Mouse (Mus musculus) embryonic fibroblast, embryonic 13.5 days (primary cell): ENCODE measurements around the gene Fam25c. TPM values are rescaled to one million over a fixed set of nuclear protein-coding genes. Genes with fewer than 3 reads are reported as not detected.

ENCODE experiments used
- H3K27ac ChIP-seq: 2 replicates; pipeline ENCODE4 v1.5.1; 2012; ENCODE audit warnings: low read length, control low read depth, inconsistent platforms; ENCODE audit not compliant: insufficient read depth
- H3K4me1 ChIP-seq: 2 replicates; pipeline ENCODE4 v1.6.1; 2011; ENCODE audit warnings: low read length; ENCODE audit not compliant: control insufficient read depth, insufficient read depth
- H3K4me3 ChIP-seq: 2 replicates; pipeline ENCODE4 v1.5.1; 2011; ENCODE audit warnings: mild to moderate bottlenecking, control low read depth, low read length; ENCODE audit not compliant: insufficient read depth
- CTCF ChIP-seq: IDR thresholded peaks from 2 replicates; pipeline ENCODE4 v1.5.1; 2011; ENCODE audit warnings: mild to moderate bottlenecking, control low read depth, low read length, moderate library complexity, borderline replicate concordance; ENCODE audit not compliant: insufficient read depth
- POLR2A ChIP-seq: IDR thresholded peaks from 2 replicates; pipeline ENCODE4 v1.6.1; 2011; ENCODE audit warnings: low read depth, mild to moderate bottlenecking, control low read depth, low read length, moderate library complexity
- polyA plus RNA-seq: library from polyadenylated mRNA; stranded (reverse); fragments of >200 nt; gene quantifications from 2 replicates; pipeline ENCODE4 v1.2.4, GENCODE M21; 2011; ENCODE audit warnings: low read depth; ENCODE audit not compliant: missing spikeins, insufficient read length

The Fam25c gene
- not detected in 2 replicates for polyA plus RNA-seq

GRCm38 (mm10) chr14:34355301-34355700, at the start of gene Fam25c:
TSS of gene Fam25c (minus strand) at chr14:34355433.
- Histone ChIP-seq H3K4me3 (no peak within 1 kb of the TSS), H3K27ac (no peak within 1 kb of the TSS), H3K4me1 (peaks cover 4% of the 10 kb centered on the region; the same call in 1 of the 2 replicates)
- TF ChIP-seq CTCF: no peak
- no peak for TF ChIP-seq POLR2A

DNA sequence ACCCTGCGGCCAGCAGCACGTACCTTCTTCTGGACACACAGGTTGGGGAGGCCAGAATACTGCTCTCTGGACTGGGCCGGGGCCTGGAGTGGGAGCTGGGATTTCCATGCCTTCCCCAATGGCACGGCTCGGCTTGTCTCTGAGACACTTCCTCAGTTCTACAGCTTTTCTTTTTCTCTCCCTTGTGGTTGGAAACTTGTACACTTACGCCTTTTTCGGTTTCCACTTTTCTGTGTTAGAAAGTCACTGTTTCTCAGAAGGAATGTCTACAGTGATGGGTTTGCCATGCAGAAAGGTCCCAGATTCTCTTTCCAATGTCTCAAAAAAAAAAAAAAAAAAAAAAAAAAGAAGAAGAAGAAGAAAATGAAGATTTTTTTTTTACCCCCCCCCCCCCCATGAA, 48.2 kb upstream of the Fam25c start:
- H3K4me3 ChIP-seq: no peak overlapping the region
- H3K27ac ChIP-seq: no peak overlapping the region
- TF ChIP-seq CTCF (no peak), POLR2A (no peak)
- no peaks in the 10 kb centered on the region for H3K4me1 ChIP-seq

DNA sequence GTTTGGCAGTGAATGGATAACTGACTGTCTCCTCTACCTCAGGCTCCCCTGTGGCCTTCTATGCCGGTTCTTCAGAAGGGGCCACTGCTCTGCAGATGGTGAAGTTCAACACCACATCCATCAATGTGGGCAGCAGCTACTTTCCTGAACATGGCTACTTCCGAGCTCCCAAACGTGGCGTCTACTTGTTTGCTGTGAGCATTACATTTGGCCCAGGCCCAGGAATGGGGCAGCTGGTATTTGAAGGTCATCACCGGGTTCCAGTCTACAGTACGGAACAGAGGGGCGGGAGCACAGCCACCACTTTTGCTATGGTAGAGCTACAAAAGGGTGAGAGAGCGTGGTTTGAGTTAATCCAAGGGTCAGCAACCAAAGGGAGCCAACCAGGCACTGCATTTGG, 47.6 kb upstream of the Fam25c start:
- Histone ChIP-seq H3K4me1 (no peaks in the 10 kb centered on the region), H3K27ac (no peak overlapping the region), H3K4me3 (no peak overlapping the region)
- TF ChIP-seq POLR2A: no peak
- TF ChIP-seq CTCF: no peak

- Histone ChIP-seq H3K27ac (no peak overlapping the region), H3K4me3 (no peak overlapping the region), H3K4me1 (no peaks in the 10 kb centered on the region)
- TF ChIP-seq POLR2A: no peak
- TF ChIP-seq CTCF: peak; percentile 93
Observed at GRCm38 (mm10) chr14:34401135-34401534, 45.9 kb upstream of the Fam25c start.

- no peak overlapping the region for H3K27ac ChIP-seq
- H3K4me1 ChIP-seq: no peaks in the 10 kb centered on the region
- H3K4me3 ChIP-seq: no peak overlapping the region
- no peak for TF ChIP-seq CTCF
- no peak for TF ChIP-seq POLR2A
Observed at GRCm38 (mm10) chr14:34400021-34400420, 44.8 kb upstream of the Fam25c start.

GRCm38 (mm10) chr14:34399301-34399700, 44.1 kb upstream of the Fam25c start:
- Histone ChIP-seq H3K27ac (no peak overlapping the region), H3K4me3 (no peak overlapping the region), H3K4me1 (no peaks in the 10 kb centered on the region)
- no peak for TF ChIP-seq POLR2A
- TF ChIP-seq CTCF: no peak

DNA sequence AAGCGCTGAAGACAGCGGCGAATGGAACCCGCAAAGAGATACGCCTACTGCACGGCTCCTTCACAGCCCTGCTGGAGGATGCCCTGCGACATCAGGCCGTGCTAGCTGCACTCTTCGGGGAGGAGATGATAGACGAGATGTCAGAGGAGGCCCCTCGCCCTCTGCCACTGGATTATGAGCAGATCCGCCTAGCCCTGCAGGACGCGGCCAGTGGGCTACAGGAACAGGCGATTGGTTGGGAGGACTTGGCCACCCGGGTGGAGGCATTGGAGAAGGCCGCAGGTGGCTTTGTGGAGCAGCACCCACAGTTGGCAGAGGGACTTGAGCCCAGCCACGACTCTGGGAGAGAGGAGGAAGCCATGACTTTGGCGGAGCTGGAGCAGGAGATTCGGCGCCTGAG, 43.7 kb upstream of the Fam25c start:
- no peak for TF ChIP-seq POLR2A
- TF ChIP-seq CTCF: no peak
- Histone ChIP-seq H3K4me1 (no peaks in the 10 kb centered on the region), H3K27ac (no peak overlapping the region), H3K4me3 (no peak overlapping the region)

- no peaks in the 10 kb centered on the region for H3K4me1 ChIP-seq
- H3K27ac ChIP-seq: no peak overlapping the region
- H3K4me3 ChIP-seq: no peak overlapping the region
- TF ChIP-seq POLR2A (no peak), CTCF (no peak)
Observed at GRCm38 (mm10) chr14:34397871-34398270, 42.6 kb upstream of the Fam25c start.

GRCm38 (mm10) chr14:34393295-34393694, 38.1 kb upstream of the Fam25c start:
- no peak for TF ChIP-seq CTCF
- no peak for TF ChIP-seq POLR2A
- H3K4me3 ChIP-seq: no peak overlapping the region
- no peak overlapping the region for H3K27ac ChIP-seq
- H3K4me1 ChIP-seq: no peaks in the 10 kb centered on the region

DNA sequence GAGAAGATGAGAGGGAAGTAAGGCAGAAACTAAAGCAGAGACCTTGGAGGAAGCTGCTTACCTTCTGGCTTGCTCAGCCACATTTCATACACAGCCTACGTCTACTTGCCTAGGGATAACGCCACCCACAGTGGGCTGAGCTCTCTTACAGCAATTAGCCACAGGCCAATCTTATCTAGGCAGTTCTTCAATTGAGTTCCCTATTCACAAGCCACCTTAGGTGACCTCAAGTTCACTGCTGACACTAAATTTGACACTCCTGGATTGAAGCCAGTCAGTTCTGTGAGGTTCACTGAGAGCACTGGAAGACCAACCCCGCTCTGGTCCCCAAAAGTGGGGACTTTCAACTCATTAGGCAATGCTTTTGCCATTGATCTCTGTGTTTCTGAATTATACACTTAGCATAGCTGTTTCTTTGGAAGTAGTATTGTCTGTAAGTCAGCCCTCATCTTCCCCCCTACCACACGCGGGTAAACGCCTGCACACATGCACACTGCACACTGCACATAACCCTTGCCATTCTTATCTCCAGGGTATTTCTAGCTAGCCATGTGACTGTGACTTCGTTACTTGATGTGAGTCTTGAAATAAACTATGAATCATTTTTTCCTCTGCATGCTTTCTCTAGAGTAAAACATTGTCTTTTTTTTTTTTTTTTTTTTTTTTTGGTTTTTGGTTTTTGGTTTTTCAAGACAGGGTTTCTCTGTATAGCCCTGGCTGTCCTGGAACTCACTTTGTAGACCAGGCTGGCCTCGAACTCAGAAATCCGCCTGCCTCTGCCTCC, 27.9 kb upstream of the Fam25c start:
- no peak overlapping the region for H3K4me3 ChIP-seq
- TF ChIP-seq CTCF: no peak
- no peak for TF ChIP-seq POLR2A
- H3K4me1 ChIP-seq: peaks cover 3% of the 10 kb centered on the region; the same call in 1 of the 2 replicates
- no peak overlapping the region for H3K27ac ChIP-seq
